Mouse (Mus musculus) kidney, postnatal 14 days (tissue): ENCODE measurements around the gene Wdr27.
"Not testable (repeated sequence)": the region's sequence is repeated elsewhere in the genome, so short reads cannot be mapped to it uniquely, and the experiment has no call there.

ENCODE experiments used
- DNase-seq: peaks from one replicate; pipeline ENCODE4 v3.0.0; 2022; ENCODE audit warnings: mixed read lengths

Wdr27 gene

GRCm38 (mm10) chr17:14928631-14929030 is 14.3 kb downstream of the Wdr27 start:
- DNase-seq, result no peak

DNA sequence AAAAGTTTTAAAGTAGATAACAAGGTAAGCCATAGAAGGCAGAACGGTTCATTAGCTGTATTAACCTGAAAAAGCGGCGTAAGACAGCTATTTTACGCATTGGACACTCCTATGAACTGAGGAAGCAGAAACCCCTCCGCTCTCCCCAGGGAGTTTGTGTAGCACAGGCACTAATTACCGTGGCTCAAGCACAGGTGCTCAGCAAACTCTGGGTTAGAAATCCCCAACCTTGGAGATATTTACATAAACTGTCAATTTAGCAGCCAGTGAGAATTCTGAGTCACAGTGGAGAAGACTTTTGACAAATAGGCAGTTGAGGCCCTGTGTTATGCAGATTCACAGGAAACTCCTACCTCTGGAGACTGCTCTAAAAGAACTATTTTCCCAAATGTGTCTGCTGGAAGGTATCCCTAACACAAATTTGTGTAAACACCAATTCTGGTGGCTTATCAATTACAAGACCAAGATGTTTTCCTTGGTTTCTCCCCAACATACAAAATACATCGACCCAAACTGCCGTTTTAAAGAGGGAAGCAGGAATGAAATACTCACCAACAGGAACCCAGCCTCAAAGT is 15.2 kb downstream of the Wdr27 start:
- no peak for DNase-seq

DNA sequence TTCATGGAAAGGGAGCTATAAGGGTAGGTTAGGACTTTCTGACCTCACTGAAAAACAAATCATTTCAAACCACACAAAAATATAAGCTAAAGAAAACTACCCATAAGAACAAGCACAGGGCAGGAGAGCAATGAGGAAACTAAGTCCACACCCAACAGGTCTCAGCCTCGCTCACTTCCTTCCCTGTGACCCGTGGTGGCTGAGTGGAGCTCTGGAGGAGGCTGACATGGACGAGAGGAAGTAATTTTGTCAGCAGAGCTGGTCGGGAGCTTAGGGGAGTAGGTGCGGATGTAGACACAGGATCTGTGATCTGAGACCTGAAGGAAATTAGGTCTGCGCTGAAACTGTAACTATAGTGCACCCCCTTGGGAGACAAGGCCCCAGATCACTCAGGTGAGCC is 21.4 kb downstream of the Wdr27 start:
- DNase-seq, result no peak

GRCm38 (mm10) chr17:14917866-14918265 is 25.1 kb downstream of the Wdr27 start:
- DNase-seq, result no peak

GRCm38 (mm10) chr17:14914401-14914800 is 28.6 kb downstream of the Wdr27 start:
- no peak for DNase-seq

DNA sequence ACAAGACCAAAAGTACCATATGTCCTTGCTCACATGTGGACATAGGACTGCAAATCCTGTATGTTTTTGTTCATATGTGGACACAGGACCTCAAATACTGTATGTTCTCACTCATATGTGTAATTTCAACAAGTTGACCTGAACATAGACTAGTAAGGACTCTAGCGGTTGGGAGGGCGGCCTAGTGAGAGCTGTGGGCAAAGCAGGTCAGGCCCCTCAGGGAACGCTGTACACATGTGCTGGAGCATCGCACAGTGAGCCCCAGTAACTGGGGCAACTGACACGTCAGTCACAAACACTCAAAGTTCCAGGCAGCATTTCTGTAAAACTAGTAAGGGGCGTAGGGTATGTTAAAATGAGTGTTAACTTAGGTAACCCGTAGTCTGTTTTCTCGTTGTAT is 30.0 kb downstream of the Wdr27 start:
- no peak for DNase-seq

- DNase-seq, result no peak
Measured at GRCm38 (mm10) chr17:14912420-14912819, 30.5 kb downstream of the Wdr27 start.

GRCm38 (mm10) chr17:14910771-14911170 is 32.2 kb downstream of the Wdr27 start:
- no peak for DNase-seq

- no peak for DNase-seq
Measured at GRCm38 (mm10) chr17:14909331-14909730, 33.6 kb downstream of the Wdr27 start.

DNA sequence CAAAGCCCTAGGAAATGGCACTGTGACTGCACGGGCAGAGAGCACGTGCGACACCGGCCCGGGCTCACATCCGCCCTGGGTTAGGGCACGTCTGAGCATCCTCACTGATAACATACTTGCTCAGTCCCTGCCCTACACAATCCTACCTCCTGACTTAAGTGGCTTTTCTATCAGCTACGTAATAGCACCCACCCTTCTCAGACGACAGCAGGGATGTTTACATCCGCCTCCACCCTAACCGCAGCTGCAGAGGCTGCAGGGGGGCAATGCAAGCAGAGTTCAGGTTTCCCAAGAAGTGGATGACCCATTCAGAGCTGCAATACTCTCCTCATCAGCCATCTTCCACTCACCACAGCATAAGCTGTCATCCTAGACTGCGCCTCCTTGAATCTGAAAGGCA is 35.8 kb downstream of the Wdr27 start:
- DNase-seq, result no peak

DNA sequence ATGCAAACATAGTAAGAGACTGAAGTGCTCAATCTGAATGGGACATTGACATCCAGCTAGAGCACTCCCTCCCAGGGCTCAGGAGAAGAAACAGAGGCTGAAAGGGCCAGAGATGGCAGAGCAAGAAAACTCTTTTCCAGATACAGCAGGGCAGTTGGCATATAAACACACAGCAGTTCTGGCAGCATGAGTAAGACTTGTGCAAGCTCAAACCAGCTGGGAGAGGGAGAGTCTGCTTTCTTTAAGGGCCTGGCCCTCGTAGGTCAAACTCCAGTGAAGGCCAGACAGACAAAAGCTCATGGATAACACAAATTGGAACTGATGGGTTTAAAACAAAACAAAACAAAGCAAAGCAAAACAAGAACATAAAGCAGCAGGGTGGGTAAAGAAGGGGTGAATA is 36.3 kb downstream of the Wdr27 start:
- DNase-seq, result no peak

- peak; percentile 76 for DNase-seq
Measured at GRCm38 (mm10) chr17:14904637-14905265, 38.2 kb downstream of the Wdr27 start.

DNA sequence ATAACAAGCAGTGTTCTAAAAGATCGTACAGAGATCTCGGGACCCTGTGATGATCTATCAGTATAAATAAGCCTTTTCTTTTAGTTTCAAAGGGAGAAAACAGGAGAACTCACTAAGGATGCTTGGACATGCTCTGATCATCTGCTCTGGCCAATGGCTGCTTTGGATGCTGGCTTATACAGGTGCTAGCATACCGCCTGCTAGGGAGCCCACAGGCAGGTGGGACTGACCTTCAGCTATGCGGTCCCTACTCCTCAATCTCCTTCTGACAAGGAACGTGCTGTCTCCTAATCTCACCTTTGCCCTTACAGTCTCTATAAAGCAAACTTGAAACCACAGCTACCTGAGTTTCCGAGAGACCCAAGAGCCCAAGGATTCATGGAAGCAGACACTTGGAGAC is 38.8 kb downstream of the Wdr27 start:
- no peak for DNase-seq

DNA sequence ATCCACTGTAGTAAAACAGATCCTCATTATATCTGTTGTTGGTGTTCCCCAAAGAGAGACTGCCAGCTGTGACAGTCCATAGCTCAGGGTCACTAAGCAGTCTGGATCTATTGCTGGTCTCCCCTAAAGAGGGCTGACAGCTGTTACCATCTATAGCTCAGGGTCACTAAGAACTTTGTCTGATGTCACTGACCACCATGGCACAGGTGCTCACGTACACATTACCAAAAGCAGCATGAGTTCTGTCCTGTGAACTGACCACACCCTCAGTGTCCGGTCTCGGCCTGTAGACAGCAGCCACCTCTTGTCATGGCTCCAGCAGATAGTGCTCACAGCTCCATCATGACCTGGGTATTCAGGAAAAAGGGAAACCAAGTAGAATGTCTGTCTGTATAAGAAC is 39.7 kb downstream of the Wdr27 start:
- no peak for DNase-seq

GRCm38 (mm10) chr17:14898972-14899371 is 44.0 kb downstream of the Wdr27 start:
- no peak for DNase-seq

- DNase-seq, result not testable (repeated sequence)
Measured at GRCm38 (mm10) chr17:14895058-14895457, 47.9 kb downstream of the Wdr27 start.

DNA sequence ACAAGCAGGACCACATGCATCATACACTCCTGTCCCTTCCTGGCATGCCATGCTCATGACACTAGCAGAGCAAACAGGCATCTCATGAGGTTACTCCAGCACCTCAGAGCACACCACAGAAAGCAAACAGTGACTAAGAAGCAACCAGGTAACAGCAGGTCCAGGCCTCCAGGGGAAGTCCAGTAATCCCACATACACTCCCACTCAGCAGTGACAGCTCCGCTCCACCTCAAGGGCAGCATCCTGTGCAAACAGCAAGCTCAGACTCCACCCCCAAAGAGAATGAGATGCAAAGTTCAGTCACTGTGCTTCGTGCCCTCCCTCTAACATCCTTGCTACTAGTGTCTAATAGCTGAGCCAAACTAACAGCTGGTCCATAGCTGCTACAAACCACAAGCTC is 56.0 kb downstream of the Wdr27 start:
- peak; percentile 12 for DNase-seq

DNA sequence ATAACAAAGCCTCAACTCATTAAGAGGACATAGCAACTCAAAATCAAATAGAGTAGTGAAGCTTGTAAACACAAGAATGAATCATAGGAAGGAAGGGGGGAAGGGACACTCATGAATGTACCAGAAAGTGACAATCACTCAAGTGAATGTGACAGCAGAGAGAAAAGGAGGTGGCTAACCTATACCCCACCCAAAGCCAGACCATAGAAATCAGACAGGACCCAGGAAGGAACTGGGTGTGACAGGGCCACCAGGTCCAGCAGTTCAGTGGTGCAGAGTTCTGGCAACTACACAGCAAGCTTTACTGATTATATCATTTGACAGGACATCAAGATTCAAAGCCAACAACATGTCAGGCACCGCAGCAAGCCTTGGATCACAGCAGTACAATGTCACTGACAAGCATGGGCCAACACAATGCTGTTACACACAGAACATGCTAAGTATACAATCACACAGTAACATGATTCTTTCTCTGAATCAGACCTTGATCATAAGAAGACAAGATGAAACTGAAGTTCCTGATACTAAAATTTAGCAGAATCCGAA is 68.2 kb downstream of the Wdr27 start:
- no peak for DNase-seq

DNA sequence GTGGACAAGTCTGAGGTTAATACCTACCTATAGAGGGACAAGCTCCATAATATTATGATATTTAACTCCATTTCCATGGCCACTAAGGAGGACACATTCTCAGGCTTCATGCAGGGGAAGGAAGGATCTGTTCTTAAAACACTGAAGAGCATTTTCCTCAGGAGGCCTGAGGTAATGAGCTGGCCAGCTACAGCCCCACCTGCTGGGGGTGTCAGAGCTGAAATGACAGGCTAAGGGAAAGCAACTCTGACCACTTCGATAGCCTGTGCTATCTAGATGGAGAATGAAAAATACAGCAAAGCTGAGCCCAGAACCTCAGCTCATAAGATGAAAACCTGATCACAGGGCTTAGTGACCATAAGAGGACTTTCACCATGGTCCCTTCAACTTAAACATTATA is 82.7 kb downstream of the Wdr27 start:
- no peak for DNase-seq

DNA sequence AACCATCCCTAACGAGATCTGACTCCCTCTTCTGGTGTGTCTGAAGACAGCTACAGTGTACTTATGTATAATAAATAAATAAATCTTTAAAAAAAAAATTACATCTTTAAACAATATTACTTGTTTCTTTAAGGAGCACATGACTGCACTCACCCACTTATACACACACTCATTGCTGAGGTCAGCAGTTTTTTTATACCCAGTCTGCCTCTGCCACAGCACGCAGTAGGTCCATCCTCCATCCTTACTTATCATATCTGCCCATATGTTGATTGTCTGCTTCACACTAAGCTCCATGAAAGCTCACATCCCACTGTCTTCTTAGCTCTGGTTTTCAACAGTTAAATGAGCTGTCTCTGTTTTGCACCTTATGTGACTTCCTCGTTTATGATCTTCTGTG is 95.2 kb downstream of the Wdr27 start:
- DNase-seq, result no peak

DNA sequence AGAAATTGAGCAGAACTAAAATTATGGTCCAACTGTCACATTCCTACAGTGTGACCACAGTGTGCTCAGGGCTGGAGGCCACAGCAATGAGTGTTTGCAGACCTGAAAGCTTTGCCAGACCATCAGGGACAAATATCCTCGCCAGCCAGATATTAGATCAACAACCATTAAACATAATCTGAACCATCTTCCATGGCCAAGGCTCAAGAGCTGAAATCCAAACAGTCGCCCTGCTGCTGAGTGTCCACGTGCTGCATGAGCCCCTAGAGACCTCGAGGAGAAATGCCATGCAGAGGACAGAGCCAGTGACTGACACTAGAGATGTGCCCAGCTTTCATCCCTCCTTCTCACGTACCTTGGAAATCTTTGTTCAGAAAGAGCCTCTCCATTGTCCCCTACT is 96.1 kb downstream of the Wdr27 start:
- DNase-seq, result peak; percentile 9

DNA sequence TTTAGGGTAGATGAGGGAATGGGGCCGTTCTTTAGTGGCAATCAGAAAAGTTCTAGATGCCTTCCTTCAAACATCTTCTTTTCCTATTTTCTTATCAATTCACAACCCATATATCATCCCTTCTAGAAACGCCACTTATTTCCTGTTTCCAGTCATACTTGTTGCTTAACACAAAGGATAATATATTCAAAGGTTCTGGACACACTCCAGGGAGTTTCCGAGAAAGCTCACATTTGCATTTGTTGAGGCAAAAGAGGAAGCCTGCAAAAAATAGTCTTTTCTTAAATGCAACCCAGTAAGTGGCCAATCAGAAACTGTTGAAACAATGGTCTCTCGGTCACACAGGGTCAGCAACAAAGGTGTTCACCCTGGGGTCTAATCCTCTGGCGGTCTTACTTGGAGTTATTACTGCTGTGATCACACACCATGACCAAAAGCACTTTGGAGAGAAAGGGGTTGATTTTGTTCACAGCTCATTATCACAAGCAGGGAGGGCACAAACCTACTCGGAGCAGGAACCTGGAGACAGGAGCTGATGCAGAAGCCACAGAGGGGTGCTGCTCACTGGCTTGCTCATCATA is 116.2 kb downstream of the Wdr27 start:
- peak; percentile 57 for DNase-seq

DNA sequence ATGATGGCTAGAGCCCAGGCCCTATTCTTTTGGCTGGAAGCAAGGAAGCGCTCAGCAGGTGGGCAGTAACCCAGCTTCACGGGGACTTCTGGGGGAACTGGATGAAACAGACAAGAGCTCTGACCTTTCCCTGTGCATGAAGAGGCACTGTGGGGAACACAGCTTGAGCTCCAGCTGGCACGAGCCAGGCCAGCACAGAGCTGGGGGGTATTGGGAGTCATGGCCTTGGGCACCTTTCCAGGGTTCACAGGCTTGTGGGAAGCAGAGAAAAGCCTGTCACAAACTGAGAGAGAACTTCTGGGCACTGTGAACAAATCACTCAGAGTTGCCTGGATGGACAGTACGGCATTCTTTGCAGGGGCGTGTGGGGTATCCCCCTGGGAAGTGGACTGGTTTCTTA is 118.0 kb downstream of the Wdr27 start:
- DNase-seq, result peak; percentile 6

- DNase-seq, result no peak
Measured at GRCm38 (mm10) chr17:14817975-14818374, 125.0 kb downstream of the Wdr27 start.

- no peak for DNase-seq
Measured at GRCm38 (mm10) chr17:14816107-14816506, 126.9 kb downstream of the Wdr27 start.
